Mouse (Mus musculus) R1 (cell line): ENCODE measurements around the gene Gapdh.

Experiments used
- DNase-seq: peaks from one replicate; pipeline ENCODE4 v3.0.0-alpha.2; 2018; ENCODE audit warnings: low read depth, low spot score

Gene Gapdh

GRCm38 (mm10) chr6:125149569-125149950 lies 16.7 kb downstream of the Gapdh start:
- DNase-seq = no peak

DNA sequence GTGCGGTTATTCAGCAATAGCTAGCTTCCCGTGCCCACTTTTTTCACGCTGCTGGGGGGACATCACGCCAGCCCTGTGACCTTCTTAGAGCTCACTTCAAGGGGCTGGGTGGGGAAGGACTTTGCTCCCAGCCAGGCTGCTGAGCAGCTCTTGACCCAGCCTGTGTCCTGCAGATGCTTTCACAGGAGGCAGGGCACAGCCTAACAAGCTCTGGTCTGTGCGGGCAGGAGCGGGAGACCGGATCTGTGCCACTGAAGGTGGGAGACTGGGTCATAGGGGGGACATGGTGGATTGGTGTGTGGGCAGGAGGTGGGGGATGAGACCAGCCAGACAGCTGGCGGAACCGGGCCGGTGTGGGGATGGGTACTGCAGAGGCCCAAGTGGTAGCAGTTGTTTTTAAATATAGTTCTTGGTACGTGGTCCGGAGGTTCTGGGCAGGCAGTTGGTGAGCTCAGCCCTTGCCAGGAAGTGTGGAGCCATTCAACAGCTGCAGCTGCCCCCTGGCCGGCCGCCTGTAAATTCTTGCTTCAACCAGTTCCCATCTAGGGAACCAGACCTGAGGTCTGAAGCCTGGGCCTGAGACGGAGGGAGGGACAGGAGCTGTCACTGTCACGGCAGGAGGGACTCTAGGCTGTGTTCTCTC lies 17.2 kb downstream of the Gapdh start:
- DNase-seq = peak; percentile 26

GRCm38 (mm10) chr6:125148251-125148925 lies 17.9 kb downstream of the Gapdh start:
- no peak for DNase-seq

DNA sequence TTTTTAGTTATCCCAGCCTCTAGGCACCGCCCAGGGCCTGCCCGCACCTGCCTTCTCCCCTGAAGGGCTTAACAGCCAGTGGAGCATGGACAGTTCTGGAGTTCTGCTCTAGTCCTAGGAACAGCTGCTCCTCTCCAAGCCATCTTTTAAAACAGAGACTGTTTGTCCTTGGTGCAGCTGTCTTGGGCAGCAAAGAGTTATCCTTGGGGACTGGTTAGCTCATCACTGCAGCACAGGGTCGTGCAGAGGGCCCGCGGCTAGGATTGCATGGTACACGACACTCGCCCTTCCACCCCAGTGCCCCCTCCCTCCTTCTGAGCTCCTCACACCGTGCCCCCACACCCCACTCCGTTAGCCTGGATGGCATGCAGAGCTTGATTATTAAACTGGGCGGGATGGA lies 18.9 kb downstream of the Gapdh start:
- no peak for DNase-seq

GRCm38 (mm10) chr6:125146797-125147196 lies 19.5 kb downstream of the Gapdh start:
- no peak for DNase-seq

- no peak for DNase-seq
Measured at GRCm38 (mm10) chr6:125146148-125146547, 20.1 kb downstream of the Gapdh start.

DNA sequence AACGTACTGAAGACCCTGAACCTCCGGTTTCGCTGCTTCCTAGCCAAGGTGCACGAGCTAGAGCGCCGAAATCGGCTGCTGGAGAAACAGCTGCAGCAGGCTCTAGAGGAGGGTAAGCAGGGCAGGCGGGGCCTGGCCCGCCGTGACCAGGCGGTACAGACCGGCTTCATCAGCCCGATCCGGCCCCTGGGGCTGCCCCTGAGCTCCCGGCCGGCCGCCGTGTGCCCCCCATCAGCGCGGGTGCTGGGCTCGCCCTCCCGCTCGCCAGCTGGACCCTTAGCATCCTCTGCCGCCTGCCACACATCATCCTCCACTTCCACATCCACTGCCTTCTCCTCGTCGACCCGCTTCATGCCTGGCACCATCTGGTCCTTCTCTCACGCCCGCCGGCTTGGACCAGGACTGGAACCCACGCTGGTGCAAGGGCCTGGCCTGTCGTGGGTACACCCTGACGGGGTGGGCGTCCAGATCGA lies 20.8 kb downstream of the Gapdh start:
- DNase-seq = no peak

- DNase-seq = peak; percentile 98
Measured at GRCm38 (mm10) chr6:125145001-125145400, 21.3 kb downstream of the Gapdh start, which contains the start of gene Iffo1. Gene Iffo1, plus strand, starts transcription at chr6:125145241.

GRCm38 (mm10) chr6:125143904-125144303 lies 22.4 kb downstream of the Gapdh start:
- DNase-seq = no peak

DNA sequence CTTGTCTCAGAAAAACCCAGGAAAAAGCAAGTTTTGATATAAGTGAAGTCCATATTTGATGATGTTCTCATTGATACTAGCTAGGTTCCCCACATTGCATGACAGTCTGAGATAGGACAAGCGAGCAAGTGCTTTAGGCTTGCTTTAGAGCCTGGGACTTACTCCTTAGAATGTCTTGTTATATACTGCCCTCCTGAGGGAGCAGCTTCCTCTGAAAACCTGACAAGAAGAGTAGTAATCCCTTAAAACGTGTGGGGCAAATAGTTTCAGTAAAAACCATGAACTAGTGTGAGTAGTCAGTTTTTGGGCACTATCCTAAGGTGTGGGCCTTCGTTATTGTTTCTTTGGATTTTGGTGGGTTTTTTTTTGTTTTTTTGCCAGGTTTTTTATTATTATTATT lies 23.1 kb downstream of the Gapdh start:
- DNase-seq = no peak

GRCm38 (mm10) chr6:125142436-125142835 lies 23.8 kb downstream of the Gapdh start:
- DNase-seq = no peak

- DNase-seq = no peak
Measured at GRCm38 (mm10) chr6:125139747-125140146, 26.5 kb downstream of the Gapdh start.

- peak; percentile 87 for DNase-seq
Measured at GRCm38 (mm10) chr6:125137002-125137671, 29.1 kb downstream of the Gapdh start.

DNA sequence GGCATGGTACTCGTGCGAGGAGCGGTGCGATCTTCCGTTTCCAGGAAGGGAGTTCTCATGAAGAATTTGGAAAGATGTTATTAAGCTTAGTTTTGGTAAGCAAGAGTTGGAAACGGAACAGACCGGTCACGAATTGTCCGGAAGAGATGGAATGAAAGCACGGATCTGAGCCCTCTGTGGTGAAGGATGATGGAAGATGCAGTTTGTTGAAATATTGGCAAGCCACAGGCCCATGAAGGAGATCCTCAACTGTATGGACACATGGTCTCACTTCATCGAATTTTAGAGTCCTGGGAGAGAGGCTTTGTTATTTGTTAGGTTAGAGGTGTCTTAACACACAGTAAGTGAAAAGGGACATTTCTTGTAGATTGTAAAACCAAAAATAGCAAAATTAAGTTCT lies 33.8 kb downstream of the Gapdh start:
- DNase-seq = no peak

DNA sequence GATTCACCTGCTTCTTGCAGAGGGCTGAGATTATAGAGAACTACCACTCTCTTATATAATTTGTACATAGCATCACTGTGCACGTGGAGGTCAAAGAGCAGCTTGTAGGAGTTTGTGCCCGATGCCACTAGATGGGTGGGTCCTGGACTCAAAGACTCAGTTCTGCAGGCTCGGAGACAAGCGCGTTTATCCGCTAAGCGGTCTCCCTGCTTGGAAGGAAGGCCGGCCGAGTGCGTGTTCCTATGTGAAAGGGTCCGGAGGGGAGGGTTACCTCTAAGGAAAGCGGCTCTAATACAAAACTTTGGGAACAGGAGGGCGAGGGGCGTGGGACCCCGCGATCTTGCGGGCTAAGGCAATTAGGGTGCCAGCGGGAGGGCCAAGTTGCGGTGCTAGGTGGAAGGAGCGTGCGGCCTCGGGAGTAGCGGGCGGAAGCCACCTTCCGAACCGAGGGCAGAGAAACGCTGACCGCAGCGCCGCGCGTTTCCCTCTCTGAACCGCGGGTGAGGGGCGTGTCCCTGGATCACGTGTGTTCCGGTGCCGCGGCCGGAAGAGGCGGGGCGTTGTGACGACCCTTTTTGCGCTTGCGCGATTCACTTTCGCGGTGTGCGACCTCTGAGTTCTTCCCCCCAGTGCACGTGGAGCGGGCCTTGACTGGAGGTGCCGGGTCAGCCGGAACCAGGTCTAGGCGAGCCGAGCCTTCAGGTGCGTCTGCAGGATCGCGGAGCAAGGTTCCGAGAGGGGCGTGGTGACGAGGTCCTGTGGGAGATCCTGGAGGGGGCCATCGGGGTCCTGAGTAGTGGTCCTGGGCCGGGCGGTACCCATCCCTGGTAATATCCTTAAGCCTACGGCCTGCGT lies 34.7 kb downstream of the Gapdh start, which contains the start of gene Nop2:
TSS of gene Nop2 (plus strand) at position 608 of the 855 bp plus-strand sequence.
- peak; percentile 97 for DNase-seq

DNA sequence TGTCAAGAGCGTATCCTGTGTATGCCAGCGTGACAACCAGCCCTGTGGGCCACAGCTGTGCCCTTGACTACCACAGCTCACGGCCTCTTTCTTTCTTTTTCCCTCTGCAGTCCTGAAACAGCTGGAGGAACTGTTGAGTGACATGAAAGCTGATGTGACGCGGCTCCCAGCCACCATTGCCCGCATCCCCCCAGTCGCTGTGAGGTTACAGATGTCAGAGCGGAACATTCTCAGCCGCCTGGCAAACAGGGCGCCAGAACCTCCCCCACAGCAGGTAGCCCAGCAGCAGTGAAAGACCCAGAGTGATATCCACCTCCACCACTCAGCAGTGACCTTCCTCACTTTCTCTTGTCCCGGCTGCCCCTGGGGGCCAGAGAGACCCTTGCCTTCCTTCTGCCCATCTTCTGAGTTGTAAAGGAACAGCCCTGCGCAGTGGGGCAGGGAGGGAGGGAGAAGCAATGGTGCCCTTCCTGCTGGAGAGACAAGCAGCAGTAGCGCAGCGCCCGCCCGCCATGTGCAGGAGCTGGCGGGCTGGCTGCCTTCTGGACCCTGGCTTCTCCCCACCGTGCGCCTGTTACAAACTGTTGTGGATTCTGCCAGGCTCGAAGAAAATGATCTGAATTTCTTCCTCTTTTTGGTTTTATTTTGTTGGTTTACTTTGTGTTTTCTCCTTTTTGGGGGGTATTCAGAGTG lies 36.4 kb downstream of the Gapdh start:
- DNase-seq = peak; percentile 55

DNA sequence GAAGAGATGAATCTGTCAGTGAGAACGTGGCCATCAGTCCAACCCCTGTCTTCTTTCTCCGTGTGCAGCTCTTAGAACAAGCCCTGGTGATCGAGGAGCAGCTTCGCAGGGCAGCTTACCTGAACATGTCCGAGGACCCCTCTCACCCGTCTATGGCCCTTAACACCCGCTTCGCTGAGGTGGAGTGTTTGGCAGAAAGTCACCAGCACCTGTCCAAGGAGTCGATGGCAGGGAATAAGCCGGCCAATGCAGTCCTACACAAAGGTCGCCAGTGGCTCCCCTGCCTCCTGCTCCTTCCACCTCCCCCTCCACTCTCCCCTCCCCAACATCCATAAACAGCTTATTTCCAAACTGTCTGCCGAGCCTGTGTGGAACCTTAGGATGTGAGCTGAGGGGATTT lies 37.5 kb downstream of the Gapdh start:
- no peak for DNase-seq

GRCm38 (mm10) chr6:125119387-125119786 lies 46.9 kb downstream of the Gapdh start:
- DNase-seq = no peak

GRCm38 (mm10) chr6:125112553-125112952 lies 53.7 kb downstream of the Gapdh start:
- no peak for DNase-seq
